Mouse (Mus musculus): ENCODE data around the gene Grip2.

Grip2 gene

DNA sequence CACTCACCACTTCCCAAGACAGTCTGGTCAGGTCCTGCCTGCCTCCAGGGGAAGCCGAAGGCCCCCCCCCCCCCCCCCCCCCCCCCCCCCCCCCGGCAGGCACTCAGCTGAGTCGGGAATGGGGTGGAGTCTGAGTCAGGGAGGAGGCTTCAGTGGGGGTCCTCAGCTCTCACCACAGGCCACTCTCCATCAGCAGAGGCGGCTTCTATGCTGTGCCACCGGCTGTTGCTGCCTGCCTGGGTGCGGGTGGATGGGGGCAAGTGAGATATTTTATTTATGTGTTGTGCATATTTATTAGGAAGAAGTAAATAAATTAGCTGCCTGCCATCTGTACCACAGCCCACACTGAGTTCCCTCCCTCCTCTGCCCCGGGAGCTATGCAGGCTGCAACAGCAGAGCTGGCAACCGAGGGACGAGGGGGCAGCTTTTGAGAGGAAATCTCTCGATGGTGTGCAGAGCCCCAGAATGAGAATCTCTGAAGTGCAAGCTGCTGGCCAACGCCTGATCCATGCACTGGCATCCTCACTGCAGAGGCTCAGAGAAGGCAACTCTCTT lies at the start of gene Grip2:
TSS of gene Grip2 (minus strand) at position 235 of the 555 bp plus-strand sequence.
- no peak for DNase-seq (ENCODE audit: extremely low read depth, low read depth)

DNA sequence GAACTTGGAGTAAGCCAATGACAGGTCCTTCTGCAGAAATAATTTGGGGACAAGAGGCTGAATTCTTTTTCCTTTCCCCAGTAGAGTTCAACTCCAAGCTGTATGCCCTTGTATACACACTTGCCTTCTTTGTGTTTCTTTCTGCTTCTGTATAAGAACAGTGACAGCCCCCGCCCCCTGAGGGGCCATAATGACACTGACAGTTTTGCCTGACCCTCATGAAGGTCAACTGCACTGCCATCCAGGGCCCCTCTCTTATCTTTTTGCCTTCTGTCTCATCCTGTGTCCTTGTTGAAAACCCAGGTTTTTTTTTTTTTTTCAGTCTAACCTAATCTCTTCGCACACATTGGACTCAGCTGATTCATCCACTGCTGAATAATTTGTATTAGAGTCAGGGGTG lies 45.7 kb upstream of the Grip2 start:
- DNase-seq (ENCODE audit: extremely low read depth, low read depth): no peak

DNA sequence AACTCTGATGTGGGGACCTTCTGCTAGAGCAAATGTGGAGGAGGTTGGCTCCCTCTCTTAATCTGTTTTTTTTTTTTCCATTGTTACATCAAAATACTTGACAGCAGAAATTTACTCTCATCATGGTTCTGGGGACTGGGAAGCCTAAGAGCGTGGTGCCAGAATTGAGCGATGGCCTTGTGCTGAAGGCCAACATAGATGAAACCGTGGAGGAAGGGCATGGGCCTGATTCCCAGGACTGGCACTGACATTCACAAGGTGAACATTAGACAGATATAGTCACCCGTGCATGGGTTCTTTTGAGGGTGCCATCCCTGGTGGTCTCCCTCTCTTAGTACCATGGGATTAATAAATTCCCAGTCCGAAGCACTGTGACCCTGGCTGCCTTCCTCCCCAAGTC lies 41.0 kb upstream of the Grip2 start:
- DNase-seq (ENCODE audit: extremely low read depth, low read depth): no peak

DNA sequence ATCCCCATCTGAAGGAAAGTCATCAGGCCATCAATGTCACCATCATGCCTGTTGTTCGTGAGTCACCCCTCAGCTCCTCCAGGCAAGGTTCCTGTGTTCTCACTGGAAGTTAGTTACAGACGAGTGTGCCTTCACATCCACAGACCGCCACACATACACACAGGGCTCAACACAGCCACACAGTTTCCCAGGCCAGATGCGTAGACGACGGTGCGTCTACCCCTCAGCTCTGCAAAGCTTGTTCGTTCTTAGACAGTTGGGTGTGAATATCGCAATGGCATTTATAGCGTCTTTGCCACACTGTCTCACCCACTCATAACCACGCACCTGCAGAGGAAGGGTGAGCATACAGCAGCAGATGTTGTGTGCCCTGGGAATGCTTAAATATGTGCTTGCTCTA lies 38.6 kb upstream of the Grip2 start:
- no peak for DNase-seq (ENCODE audit: extremely low read depth, low read depth)

DNA sequence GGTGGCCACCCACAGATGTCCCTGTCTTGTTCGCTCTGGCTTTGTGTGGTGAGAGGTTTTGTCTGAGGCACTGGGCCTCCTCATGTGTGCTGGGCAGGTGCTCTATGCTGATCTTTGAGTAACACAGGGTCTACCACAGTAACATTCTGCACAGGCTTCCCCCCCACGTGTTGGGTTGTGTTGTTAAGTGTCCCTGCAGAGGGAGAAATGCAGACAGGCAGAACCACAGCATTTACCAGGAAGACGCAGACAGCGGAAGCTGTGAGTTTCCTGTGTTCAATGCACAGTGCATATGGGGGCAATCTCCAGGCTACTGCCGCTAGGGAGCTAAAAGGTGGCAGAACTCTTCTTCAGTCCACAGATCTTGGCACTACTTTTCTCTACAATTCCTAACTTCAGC lies 37.5 kb upstream of the Grip2 start:
- no peak for DNase-seq (ENCODE audit: extremely low read depth, low read depth)

DNA sequence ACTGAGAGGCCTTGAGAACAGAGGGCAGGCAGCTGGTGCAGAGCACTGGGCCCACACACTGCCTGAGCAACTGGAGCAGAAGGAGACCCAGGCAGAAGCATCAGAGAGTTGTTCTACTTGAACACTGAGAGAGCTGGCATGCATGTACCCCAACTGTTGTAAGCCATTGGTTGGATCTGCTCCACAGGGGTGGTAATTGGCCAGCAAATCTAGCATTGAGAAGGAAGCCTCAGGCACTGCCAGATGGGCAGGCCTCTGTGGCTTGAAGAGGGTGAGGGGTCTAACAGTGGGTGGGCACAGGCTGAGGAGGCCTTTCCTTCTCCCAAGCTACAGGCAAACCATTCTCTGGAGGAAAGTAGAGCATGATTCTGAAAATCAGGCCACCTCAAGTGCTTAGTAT lies 35.8 kb upstream of the Grip2 start:
- DNase-seq (ENCODE audit: extremely low read depth, low read depth): no peak

DNA sequence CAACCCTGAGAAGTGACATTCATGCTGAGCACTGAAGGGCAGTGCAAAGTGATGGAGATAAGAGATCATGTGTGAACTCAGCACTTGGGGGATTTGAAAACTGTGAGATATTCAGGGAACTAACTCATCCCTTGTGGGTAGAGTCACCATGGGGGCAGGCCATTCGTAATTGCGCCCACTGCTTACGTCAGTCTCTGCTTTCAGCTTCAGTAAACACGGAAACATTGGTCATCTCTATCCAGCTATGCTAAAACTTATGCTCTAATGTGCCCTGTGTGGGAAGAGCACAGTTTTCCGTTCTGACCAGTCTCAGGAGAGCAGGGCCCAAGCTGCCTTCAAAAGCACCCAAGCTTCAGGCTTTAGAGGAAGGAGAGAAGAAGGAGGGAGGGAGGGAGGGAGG lies 31.3 kb upstream of the Grip2 start:
- DNase-seq (ENCODE audit: extremely low read depth, low read depth): no peak

DNA sequence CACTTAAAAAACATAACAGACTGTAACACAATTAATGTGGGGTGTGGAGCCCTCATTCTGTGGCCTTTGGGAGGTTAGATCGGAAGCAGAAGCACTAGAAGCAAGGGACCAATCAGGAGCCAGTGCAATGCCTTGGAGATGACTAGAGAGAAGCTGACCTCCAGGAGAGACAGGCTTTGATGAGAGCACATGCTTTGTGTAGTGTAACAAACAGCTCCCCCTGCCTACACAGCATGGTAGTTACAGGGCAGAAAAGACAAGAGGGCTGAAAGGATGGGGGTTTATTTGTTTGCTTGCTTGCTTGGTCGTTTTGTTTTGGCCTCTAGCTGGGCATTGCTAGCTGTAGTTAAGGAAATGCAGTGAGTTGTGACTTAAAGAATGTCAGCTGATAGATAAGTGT lies 25.5 kb upstream of the Grip2 start:
- DNase-seq (ENCODE audit: extremely low read depth, low read depth): no peak

DNA sequence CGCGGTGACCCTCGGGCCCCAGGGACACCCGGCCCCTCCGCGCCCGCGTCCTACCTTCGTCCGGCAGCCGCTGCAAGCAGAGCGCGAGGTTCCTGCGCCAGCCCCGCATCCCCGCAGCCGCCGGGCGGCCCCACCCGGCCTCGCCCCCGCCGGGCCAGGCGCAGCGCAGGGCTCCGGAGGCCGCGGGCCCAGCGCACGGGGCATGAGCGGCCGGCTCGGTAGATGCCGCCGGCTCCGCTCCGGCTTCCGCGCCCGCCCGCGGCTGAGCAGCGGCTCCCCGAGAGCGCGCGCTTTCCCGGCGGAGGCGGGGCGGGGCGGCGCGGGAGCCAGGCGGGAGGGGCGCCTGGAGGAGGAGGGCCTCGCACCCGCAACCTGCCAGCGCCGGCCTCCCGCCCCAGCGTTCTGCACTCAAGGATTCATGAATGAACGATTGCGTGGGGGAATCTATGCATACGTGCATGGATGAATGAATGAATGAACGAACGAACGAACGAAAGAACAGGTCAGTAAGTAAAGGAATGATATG lies 16.6 kb upstream of the Grip2 start:
- no peak for DNase-seq (ENCODE audit: extremely low read depth, low read depth)

DNA sequence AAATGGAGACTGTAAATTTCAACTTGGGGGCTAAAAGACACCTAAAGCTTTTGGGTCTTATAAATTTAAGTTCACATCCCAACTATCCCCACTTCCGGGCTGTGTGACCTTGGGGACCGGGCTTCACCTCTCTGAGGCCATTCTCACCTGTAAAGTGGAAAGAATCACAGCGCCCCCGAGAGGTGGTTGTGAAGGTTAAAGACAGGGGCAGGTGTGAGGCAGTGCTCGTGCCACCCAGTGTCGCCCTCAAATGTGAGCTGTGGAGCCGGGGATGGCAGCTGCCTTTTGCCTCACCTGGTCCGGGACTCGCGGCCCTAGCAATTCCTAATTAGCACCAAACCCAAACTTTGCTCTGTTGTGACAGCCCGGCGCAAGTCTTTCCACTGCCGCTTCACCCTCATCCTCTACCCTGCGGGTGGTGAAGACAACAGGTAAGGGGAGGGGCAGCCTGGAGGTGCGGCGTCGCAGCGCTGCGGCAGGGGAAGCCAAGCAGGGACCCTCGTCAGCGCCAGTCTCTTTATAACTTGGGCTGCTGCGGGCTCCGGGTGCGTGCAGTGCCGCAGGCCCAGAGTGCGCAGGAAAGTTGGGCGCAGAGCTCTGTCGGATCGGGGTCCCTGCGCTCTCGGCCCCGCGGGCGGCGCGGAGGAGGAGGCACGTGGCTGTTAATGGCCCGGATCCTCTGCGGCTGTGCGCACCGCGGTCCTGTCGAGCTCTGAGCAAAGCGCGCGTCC lies 16.0 kb upstream of the Grip2 start:
- DNase-seq (ENCODE audit: extremely low read depth, low read depth): no peak

DNA sequence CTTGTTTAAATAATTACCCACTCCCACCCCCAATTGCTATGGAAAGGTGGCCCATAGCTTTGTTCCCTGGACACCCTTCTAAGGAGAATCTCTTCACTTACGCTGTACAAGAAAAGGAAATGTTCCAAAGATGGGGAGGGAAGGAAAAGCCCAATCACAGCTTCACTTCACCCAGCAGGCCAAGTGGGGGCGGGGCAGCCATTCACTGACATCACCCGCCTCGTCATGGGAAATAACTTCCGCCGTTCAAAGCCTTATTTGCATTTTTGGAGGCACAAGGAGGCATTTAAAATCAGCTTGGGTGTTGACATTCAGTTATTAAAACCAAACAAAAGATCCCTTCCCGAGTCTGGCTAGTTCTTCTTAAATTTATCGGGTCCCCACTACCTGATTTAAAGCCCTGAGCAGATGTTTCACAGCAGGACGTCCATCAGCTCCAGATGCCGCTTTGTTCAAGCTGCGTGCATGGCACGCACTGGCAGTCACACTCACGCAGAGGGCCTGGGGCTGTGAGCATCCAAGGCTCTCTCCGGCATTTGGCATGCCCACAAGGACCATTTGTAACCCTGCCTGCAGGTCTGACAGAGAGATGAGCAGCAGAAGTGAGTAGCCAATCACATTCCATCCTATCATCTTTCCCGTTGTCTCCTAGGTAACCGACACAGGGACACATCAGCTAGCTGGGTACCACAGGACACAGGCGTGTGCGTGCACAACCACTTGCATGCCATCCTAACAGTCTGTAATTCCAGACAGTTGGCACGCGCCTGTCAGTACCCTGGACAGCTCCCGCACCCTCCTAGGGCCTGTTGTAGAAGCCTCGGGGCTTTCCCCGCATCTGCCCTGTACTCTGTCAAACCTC lies 12.2 kb upstream of the Grip2 start:
- DNase-seq (ENCODE audit: extremely low read depth, low read depth): no peak

DNA sequence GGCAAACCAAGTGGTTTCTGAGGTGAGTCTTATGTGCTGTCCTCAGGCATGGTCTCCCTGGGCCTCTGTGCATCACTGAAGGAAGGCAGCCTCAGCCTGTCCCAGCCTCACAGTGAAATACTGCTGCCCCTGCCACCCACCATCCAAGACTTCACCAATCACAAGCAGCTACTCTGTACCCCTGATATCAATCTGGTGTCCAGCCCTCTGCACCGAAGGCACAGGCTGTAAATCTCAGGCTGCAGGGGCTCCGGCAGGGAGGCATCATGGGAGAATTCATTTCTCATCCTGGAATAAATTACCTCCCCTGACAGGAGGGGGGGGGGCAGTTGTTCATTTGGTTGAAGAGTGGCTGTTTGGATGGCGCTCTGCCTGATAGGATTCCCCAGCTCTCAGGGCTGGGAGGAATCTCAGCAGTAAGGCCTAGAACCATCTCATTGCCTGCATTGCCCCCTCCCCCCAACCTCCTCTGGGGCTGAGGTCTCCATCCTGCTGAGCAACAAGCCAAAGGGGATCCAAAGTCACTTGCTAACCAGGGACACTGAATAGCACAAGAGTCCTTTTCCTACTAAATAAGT lies 5.9 kb upstream of the Grip2 start:
- no peak for DNase-seq (ENCODE audit: extremely low read depth, low read depth)

DNA sequence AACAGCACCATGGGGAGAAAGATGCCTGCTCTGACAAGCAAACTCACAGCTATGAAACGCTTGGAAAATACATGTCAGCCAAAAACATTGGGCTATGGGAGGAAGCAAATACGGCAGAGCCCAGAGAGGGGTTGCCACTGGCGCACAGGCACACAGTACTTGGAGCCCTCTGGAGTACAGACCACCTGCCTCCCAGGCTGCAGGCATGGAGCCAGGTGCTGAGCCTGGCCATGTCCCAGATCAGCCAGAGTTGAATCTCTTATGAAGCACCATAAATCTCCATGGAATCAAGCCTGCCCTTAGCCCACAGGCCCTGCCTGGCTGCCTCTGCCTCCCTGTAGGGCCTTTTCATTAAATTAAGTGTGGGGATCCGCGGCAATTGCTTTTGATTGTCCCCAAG lies 876 bp upstream of the Grip2 start:
- DNase-seq (ENCODE audit: extremely low read depth, low read depth): no peak

DNA sequence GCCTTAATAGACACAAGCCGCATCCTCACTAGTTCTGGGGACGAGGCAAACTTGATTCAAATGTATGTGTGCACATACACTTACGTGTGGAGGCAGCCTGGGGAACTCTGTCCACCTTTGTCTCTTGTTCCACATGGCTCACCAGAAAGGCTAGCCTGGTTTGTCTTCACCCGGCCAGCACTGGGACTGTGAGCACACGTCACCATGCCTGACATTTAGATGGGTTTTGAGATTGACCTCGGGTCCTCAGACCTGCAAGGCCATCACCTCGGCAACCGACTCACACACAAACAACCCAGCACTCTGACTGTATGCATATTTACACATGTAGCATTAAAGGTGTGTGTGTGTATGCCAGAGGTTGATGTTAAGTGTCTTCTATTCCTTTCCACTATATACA lies 8.8 kb downstream of the Grip2 start:
- DNase-seq (ENCODE audit: extremely low read depth, low read depth): no peak

DNA sequence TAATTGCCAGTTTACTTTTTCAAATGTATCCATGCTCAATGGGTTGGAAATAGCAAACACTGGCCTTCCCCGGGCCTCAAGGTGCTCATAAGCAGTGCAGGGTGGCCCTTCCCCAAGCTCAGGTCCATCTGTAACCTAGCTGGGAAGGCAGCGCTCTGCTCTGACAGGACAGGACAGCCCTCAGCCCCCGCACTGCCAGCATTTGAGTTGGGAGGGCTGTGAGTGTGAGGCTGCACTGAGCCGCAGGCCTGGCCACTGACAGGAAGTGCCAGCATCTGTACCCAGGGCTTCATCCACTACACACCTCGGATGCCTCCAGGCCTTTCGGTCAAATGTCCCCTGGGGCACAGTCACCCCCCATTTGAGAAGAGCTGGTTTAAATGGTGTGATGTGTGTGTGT lies 11.1 kb downstream of the Grip2 start:
- DNase-seq (ENCODE audit: extremely low read depth, low read depth): no peak

DNA sequence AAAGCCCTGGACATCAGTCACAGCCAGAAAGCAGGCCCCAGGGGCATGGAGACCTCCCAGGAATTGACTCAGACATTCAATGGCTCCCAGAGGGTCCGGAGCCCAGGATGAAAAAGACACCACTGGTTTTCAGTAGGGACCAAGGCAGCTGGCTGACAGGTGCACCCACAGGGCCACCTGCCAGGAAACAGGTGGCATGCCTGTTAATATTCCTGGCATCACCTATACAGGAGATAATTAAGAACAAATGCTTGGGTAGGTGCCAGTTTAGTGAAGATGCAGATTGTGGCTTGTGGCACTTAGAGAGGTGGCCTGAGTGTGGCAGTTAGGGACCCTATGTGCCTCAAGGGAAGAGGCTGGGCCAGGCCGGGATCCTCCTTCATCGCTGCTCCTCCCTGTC lies 13.4 kb downstream of the Grip2 start:
- DNase-seq (ENCODE audit: extremely low read depth, low read depth): no peak

DNA sequence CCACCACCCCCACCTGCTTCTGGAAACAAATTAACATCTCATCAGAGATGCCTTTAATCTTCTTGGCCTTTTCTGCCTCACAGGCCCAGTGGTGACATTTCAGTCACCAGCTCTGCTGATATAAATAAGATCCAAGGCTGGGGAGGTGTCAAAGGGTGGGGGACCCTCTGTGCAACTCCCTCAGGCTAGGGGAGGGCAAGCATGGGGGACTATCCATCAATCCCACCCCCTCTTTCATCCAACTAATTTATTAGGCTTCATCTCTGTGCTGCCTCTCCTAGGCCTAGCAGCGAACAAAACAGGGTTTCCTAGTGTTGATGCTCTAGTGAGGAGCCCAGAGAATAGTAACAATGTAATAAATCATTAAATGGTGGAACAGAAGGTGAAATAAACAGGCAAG lies 17.0 kb downstream of the Grip2 start:
- no peak for DNase-seq (ENCODE audit: extremely low read depth, low read depth)

DNA sequence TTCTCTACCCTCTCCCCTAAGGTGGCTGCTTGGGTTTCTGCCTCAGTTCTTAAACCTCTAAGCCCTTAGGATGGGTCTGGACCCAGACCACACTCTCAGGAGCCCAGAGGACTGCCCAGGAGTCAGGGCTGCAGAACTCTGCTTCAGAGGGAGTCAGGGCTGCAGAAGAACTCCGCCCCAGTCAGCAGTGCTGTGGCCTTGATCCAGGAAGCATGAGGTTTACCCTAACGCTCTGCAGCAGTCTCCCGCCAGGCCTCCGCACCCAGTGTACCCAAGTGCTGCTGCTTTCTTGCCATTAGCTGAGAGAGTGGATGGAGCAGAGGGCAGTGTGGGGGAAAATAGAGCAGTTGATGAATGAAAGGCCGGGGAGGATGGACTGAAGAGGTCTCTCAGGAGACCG lies 19.0 kb downstream of the Grip2 start:
- no peak for DNase-seq (ENCODE audit: extremely low read depth, low read depth)

DNA sequence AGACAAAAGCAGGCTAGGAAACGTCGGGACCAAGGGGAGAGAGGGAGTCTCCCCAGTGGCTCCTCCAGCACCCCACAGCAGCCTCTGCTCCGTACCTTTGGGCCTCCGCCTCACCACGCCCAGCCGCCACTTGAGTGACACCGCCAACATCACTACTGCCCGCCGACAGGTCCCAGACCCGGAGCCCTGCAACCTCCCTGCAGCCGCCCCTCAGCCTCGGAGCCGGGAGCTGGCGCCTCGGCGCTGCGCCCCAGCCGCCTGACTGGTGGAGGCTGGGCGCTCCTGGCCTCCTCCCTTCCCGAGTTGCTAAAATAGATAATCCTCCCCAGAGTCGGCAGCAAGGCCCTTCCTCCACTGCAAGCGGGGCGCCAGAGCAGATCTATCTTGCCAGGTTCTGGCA lies 19.9 kb downstream of the Grip2 start:
- no peak for DNase-seq (ENCODE audit: extremely low read depth, low read depth)

DNA sequence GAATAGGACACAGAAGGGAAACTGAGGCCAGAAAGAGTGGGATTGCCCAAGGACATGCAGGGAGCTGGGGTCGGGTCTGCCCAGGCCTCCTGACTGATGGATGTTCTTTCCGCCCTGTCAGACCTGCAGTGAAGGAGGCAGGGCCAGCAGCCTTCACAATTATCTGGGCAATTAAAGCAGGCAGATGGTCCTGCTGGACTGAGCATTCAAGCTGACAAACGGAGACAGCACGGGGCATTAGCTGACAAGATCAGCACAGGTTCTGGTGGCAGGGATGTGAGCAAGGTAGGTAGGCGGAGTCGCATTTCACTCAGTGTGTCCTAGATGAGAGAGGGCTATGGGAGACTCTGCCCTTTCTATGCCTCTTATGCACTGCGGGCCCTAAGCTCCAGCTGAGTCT lies 22.9 kb downstream of the Grip2 start:
- no peak for DNase-seq (ENCODE audit: extremely low read depth, low read depth)

DNA sequence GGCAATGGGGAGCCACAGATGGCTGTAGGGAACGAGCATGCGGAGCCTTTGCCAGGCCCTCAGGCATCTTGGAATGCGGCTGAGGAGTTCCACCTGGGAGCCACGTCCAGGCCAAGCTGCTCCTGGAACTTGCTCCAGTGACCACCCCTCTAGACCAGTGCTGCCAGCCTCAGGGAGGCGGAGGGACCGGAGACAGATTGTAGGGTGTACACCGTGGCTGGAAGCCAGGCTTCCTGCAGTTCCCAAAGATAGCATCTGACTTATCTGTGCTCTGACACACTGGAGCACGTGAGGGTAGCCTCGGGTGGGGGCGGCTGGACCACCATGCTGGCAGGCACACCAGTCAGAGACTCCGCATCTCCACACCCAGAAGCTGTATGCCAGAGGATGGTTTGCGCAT lies 28.6 kb downstream of the Grip2 start:
- no peak for DNase-seq (ENCODE audit: extremely low read depth, low read depth)

DNA sequence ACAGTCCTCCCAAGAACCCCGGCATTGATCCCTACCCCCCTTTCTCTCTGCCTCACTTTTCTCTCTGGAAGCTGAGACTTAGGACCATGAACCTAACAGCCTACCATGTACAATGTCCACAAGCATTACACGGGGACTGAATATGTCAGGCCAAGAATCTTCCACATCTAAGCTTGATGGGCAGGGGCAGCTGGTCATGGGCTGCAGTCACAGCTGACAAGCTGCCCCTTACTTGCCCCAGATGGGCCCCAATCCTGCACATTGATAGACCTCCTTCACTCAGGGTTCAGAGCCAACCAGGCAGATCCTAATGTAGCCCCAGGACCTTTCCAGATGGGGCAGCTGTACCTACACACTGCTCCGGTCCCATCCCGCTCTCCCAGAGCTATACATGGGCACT lies 30.3 kb downstream of the Grip2 start:
- no peak for DNase-seq (ENCODE audit: extremely low read depth, low read depth)

Measured in MEL-GATA-1-ER (cell line).